Mouse (Mus musculus): Measurements from ENCODE around the gene Ovol1.

- no peak for TF ChIP-seq MAX (IDR thresholded peaks at IDR 0.05)
- TF ChIP-seq CTCF (IDR thresholded peaks at IDR 0.05; ENCODE audit: control insufficient read depth, insufficient read depth, insufficient read length): no peak
- TF ChIP-seq CEBPB (IDR thresholded peaks at IDR 0.05; ENCODE audit: low read depth): no peak
- TF ChIP-seq USF1 (IDR thresholded peaks at IDR 0.05; ENCODE audit: low read depth): no peak
- TF ChIP-seq MYOD1 (IDR thresholded peaks at IDR 0.05; ENCODE audit: control insufficient read depth, insufficient read length, low read depth): no peak
Observed at GRCm38 (mm10) chr19:5601752-5602541, 41.5 kb upstream of the Ovol1 start, which contains the start of gene Rnaseh2c.

Data from C2C12 (cell line).